In genomic region chr10:93703946-93704345, GRCm38 (mm10) we compare ENCODE assay signal across 25 mouse cellular contexts.
"Had no signal": no experiment of that assay in that cellular context is flagged by ENCODE, and none has a peak within 500 bp of the region (broad histone marks: within the 10 kb centered on the region; RNA-seq: fewer than 3 reads in every experiment).

No protein-coding gene starts in this region.

- H3K27ac ChIP-seq: layer of hippocampus, adult 2 months; limb, embryonic 10.5 days; limb, embryonic 13.5 days; liver, embryonic 12.5 days; liver, embryonic 15.5 days; lung, embryonic 15.5 days; midbrain, embryonic 10.5 days; midbrain, embryonic 13.5 days; neural tube, embryonic 13.5 days; stomach, embryonic 15.5 days had no signal

- H3K36me3 ChIP-seq: limb, embryonic 10.5 days; limb, embryonic 13.5 days; liver, embryonic 12.5 days; liver, embryonic 15.5 days; lung, embryonic 15.5 days; neural tube, embryonic 13.5 days; stomach, embryonic 15.5 days had no signal

- H3K27me3 ChIP-seq: limb, embryonic 13.5 days; liver, embryonic 12.5 days; liver, embryonic 15.5 days; lung, embryonic 15.5 days; midbrain, embryonic 13.5 days; neural tube, embryonic 13.5 days; stomach, embryonic 15.5 days had no signal

- H3K4me3 ChIP-seq: layer of hippocampus, adult 2 months; limb, embryonic 10.5 days; limb, embryonic 13.5 days; liver, embryonic 12.5 days; liver, embryonic 15.5 days; lung, embryonic 15.5 days; megakaryocyte, embryonic 14.5 days; midbrain, embryonic 10.5 days; midbrain, embryonic 13.5 days; myocyte; neural tube, embryonic 13.5 days; stomach, embryonic 15.5 days had no signal

- H3K9ac ChIP-seq: limb, embryonic 13.5 days; liver, embryonic 12.5 days; liver, embryonic 15.5 days; lung, embryonic 15.5 days; midbrain, embryonic 13.5 days; neural tube, embryonic 13.5 days; stomach, embryonic 15.5 days had no signal

- H3K4me1 ChIP-seq: limb, embryonic 10.5 days; limb, embryonic 13.5 days; stomach, embryonic 15.5 days had no signal

- H3K4me2 ChIP-seq: limb, embryonic 13.5 days; liver, embryonic 12.5 days; liver, embryonic 15.5 days; lung, embryonic 15.5 days; midbrain, embryonic 13.5 days; neural tube, embryonic 13.5 days; stomach, embryonic 15.5 days had no signal

- ATAC-seq: inflammation-experienced regulatory T-cells, adult 6 months; intestine, embryonic 16.5 days; liver, embryonic 12.5 days; midbrain, embryonic 13.5 days; midbrain, embryonic 16.5 days had no signal

- H3K9me3 ChIP-seq: limb, embryonic 10.5 days; limb, embryonic 13.5 days; liver, embryonic 12.5 days; liver, embryonic 15.5 days; lung, embryonic 15.5 days; midbrain, embryonic 10.5 days; midbrain, embryonic 13.5 days; neural tube, embryonic 13.5 days; stomach, embryonic 15.5 days had no signal

- DNase-seq: layer of hippocampus, adult 9-11 months; liver; lung, adult 18-20 months; lung, postnatal 10 days; lung, postnatal 36 days; retina, postnatal 1 day; right cerebral cortex, postnatal 25 days; spleen, adult 18-20 months; thymus, adult 2 months; thymus, postnatal 14 days had no signal
